Mouse (Mus musculus) embryonic facial prominence, embryonic 12.5 days (tissue): ENCODE results near the gene Siglech. TPM values are rescaled to one million over a fixed set of nuclear protein-coding genes. Genes with fewer than 3 reads are reported as not detected.

ENCODE experiments used
- ATAC-seq: fragments of 200-750 bp; cut with Nextera tagmentation; 2 replicates; pipeline ENCODE4 v1.8.0; 2017; ENCODE audit not compliant: insufficient number of reproducible peaks, insufficient read depth, low FRiP score, low TSS enrichment
- H3K27ac ChIP-seq: fragments of 300-500 bp; sonication (generic); 2 replicates; pipeline ENCODE4 v1.5.1; 2016; ENCODE audit warnings: mild to moderate bottlenecking
- H3K27me3 ChIP-seq: fragments of 300-500 bp; sonication (generic); 2 replicates; pipeline ENCODE4 v1.6.1; 2016; ENCODE audit warnings: mild to moderate bottlenecking, moderate library complexity
- H3K36me3 ChIP-seq: fragments of 300-500 bp; sonication (generic); 2 replicates; pipeline ENCODE4 v1.6.1; 2016; ENCODE audit warnings: mild to moderate bottlenecking
- H3K4me1 ChIP-seq: fragments of 300-500 bp; sonication (generic); 2 replicates; pipeline ENCODE4 v1.6.1; 2016
- H3K4me2 ChIP-seq: fragments of 300-500 bp; sonication (generic); replicated peaks from 2 replicates; pipeline ENCODE4 v1.6.1; 2016; ENCODE audit warnings: mild to moderate bottlenecking, moderate library complexity
- H3K4me3 ChIP-seq: fragments of 300-500 bp; sonication (generic); 2 replicates; pipeline ENCODE4 v1.5.1; 2016; ENCODE audit warnings: mild to moderate bottlenecking
- H3K9ac ChIP-seq: fragments of 300-500 bp; sonication (generic); 2 replicates; pipeline ENCODE4 v1.6.1; 2016; ENCODE audit warnings: mild to moderate bottlenecking, moderate library complexity
- H3K9me3 ChIP-seq: fragments of 300-500 bp; sonication (generic); 2 replicates; pipeline ENCODE4 v1.6.1; 2016; ENCODE audit warnings: mild to moderate bottlenecking, moderate library complexity
- WGBS: fragments of 180-500 bp; shearing (Covaris S2); methylation state at CpG from one replicate; pipeline ENCODE4 v1.1.7; 2016; 5-methylcytosine and 5-hydroxymethylcytosine counted together
- polyA plus RNA-seq: library from polyadenylated mRNA; unstranded; fragments of >200 nt; fragmentation: Nextera tagmentation; extraction: Ambion mirVana; gene quantifications from 2 replicates; pipeline ENCODE4 v1.2.1, GENCODE M21; 2016

The Siglech gene
- 0.52 and 0.67 TPM in 2 replicates for polyA plus RNA-seq

DNA sequence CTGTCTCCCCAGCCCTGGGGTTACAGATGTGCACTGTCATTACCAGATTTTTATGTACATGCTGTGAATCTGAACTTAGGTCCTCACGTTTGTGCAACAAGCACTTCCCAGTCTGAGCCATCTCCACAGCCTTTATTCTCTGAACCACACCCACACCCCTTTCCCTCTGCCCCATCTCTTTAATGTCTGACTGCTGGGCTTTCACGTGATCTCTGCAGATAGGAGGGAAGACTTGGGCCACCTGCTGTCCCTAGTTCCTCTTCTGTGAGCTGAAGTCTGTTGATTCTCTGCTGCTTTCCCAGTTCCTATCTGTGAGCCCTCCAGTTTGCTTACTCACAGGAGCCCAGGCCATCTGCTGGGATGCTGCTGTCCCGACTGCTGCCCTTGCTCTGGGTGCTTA lies at the start of gene Siglech:
Gene Siglech (plus strand): TSS at position 253 of the 400 bp plus-strand sequence.
- no peaks in the 10 kb centered on the region for H3K9me3 ChIP-seq
- no peak within 1 kb of the TSS for H3K4me3 ChIP-seq
- H3K4me2 ChIP-seq, result no peak within 1 kb of the TSS
- H3K36me3 ChIP-seq, result no peaks in the 10 kb centered on the region
- no peaks in the 10 kb centered on the region for H3K4me1 ChIP-seq
- 48% methylated on average over 3 of the region's 3 CpGs for WGBS
- no peak within 1 kb of the TSS for H3K27ac ChIP-seq
- no peak for ATAC-seq
- no peaks in the 10 kb centered on the region for H3K27me3 ChIP-seq
- H3K9ac ChIP-seq, result no peak within 1 kb of the TSS

DNA sequence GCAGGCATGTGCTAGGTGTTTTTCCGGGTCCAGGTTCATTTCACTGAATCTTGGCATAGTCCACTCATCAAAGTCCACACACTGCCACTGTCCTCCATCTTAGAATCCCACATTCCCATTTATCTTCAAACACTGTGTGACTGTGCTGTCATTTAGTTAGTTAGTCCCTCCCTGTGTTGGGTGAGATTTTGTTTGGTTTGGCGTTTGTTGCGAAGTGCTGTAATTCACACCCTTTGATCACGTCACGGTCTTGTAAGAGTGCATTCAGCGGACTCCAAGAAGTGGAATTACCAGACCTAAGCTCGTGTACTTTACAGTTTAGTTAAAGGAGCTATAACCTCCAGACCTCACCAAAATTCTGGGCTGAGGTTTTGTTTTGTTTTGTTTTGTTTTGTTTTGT lies 45.3 kb upstream of the Siglech start:
- no peak for ATAC-seq
- H3K9me3 ChIP-seq, result no peaks in the 10 kb centered on the region
- H3K27me3 ChIP-seq, result no peaks in the 10 kb centered on the region
- WGBS, result 69% methylated on average over 7 of the region's 7 CpGs
- H3K4me3 ChIP-seq, result no peak overlapping the region
- no peaks in the 10 kb centered on the region for H3K4me1 ChIP-seq
- no peaks in the 10 kb centered on the region for H3K36me3 ChIP-seq
- H3K4me2 ChIP-seq, result no peak overlapping the region
- H3K9ac ChIP-seq, result no peak overlapping the region
- H3K27ac ChIP-seq, result no peak overlapping the region

DNA sequence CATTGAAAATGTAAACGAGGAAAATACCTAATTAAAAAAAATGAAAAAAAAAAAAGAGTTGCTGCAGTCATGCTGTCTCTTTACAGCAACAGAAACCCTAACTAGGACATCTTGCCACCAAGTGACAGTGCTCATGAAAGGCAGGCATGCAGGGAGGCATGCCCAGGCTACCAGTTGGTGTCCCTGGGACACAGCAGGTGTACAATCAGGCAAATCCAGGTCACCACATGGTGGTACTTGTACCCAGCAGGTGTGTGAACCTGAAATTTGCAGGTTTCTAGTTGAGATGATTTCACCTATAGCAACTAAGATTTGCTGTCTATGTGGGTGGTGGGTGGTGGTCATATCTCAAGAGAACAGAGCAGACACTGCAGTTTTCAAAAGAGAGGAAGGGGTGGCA lies 39.1 kb upstream of the Siglech start:
- H3K4me2 ChIP-seq, result no peak overlapping the region
- WGBS, result 53% methylated on average over 1 of the region's 1 CpGs

DNA sequence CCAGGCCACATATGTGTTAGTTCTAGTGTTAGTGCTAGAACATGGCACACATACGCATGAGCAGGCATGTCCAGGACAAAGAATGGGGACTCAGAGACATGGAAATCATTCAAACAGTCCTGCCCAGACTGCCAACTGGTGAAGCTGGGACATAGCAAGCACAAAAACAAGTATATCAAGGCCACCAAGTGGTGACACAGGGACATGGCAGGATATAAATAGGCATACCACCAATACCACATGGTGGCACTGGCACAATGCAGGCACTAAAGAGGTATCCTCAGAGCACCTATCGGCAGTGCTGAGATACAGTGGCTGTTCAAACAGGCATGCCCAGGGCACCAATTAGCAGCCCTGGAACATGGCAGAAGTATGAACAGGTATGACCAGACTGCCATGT lies 33.5 kb upstream of the Siglech start:
- Histone ChIP-seq H3K4me1 (no peaks in the 10 kb centered on the region), H3K27me3 (no peaks in the 10 kb centered on the region), H3K27ac (no peak overlapping the region), H3K9ac (no peak overlapping the region), H3K4me3 (no peak overlapping the region), H3K36me3 (no peaks in the 10 kb centered on the region), H3K4me2 (no peak overlapping the region), H3K9me3 (no peaks in the 10 kb centered on the region)
- 94% methylated on average over 2 of the region's 2 CpGs for WGBS
- no peak for ATAC-seq

More for the DNA sequence above, 39.1 kb upstream of the Siglech start:
- Histone ChIP-seq H3K27me3 (no peaks in the 10 kb centered on the region), H3K9ac (no peak overlapping the region), H3K4me3 (no peak overlapping the region), H3K4me1 (no peaks in the 10 kb centered on the region), H3K36me3 (no peaks in the 10 kb centered on the region), H3K27ac (no peak overlapping the region), H3K9me3 (no peaks in the 10 kb centered on the region)
- no peak for ATAC-seq

DNA sequence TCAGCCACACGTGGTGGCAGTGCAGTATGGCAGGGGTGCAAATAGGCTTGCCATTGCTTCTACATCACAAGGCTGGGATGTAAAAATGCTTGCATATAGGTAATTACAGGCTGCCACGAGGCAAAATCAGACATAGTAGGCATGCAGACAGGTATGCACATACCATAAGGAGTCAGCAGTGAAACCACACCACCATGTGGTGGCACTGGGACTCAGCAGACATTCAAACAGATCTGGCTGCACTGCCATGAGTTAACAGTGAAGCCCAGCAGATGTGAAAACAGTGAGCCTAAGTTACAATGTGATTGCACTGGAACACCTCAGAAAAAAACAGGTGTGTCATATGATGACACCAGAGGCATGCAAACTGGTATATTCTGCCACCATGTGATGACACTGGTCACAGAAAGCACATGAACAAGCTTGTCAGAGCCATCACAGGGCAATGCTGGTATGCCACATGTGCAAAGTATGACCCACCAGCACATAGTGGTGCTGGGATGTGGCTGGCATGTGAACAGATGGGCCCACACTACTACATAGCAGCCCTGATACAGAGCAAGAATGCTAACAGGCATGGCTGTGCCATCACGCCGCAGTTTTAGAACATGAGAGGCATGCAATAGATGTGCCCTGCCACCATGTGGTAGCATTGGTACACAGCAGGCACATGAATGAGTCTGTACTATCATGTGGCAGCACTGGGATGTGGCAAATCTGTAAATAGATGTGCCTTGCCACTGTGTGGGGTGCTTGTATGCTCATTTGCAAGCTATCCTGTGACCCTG lies 30.7 kb upstream of the Siglech start:
- Histone ChIP-seq H3K27ac (no peak overlapping the region), H3K4me1 (no peaks in the 10 kb centered on the region), H3K9ac (no peak overlapping the region), H3K4me2 (no peak overlapping the region), H3K36me3 (no peaks in the 10 kb centered on the region), H3K9me3 (no peaks in the 10 kb centered on the region), H3K27me3 (no peaks in the 10 kb centered on the region), H3K4me3 (no peak overlapping the region)
- 56% methylated on average over 4 of the region's 4 CpGs for WGBS
- peak; percentile 48; the same call in 1 of the 2 replicates for ATAC-seq

DNA sequence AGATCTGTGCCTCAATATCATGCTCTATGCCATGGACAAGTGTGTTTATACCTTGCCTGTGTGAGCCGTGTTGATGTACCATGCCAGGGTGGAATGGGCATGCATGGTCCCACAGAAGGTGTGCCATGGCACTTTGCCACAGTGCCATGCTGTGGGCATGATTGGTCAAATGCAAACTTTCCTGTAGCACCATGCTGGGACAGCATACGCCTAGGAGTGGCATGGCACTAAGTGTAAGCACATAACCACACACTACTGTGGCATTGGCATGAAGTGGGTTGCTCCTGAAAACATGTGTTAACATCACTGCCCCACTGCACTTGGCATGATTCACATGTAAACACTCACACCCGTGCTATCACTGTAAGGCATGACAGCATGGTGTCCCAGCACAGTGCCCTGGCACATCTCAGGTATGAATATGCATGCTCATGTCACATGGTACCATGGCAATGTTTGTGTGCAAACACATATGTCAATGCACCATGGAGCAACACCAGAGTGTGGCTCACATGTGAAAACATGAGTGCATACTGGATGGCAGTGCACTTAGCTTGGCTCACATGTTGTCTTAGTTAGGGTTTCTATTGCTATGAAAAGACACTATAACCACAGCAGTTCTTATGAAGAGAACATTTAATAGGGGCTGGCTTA lies 24.2 kb upstream of the Siglech start:
- ATAC-seq, result no peak
- no peak overlapping the region for H3K27ac ChIP-seq
- no peaks in the 10 kb centered on the region for H3K36me3 ChIP-seq
- H3K9me3 ChIP-seq, result no peaks in the 10 kb centered on the region
- H3K9ac ChIP-seq, result no peak overlapping the region
- H3K27me3 ChIP-seq, result no peaks in the 10 kb centered on the region
- H3K4me1 ChIP-seq, result 0 out of 2 replicates have a peak, but pooled peaks cover 4% of the 10 kb centered on the region
- H3K4me3 ChIP-seq, result no peak overlapping the region
- no peak overlapping the region for H3K4me2 ChIP-seq
- 76% methylated on average over 3 of the region's 3 CpGs for WGBS

DNA sequence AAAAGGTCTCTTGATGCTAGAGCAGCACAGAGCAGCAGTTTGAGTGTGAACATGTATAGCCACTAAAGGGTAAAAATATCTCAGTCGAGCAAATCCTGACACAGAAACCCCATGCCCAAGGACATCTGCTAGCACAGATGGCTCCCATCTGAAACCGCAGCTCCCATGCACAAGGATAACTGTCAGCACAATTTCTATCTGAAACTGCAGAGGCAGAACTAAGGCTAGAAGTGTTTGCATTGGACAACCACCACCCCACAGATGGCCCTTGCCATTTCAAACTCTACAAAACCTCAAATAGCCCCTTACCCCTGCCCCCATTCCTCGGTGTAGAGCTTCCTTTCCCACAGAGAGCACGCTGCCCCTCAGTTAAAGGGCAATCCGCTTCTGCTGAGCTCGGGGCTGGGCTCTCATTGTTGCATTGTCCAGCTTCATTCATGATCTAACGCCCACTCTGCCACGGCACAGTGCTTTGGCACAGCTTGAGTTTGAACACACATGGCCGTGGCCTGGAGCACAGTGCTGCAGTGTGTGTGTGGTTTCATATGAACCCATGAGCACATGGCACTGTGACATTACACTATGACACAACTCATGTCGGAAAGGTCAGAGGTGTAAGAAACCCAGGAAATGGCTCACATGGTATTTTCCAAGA lies 23.3 kb upstream of the Siglech start:
- Histone ChIP-seq H3K4me2 (no peak overlapping the region), H3K9me3 (no peaks in the 10 kb centered on the region), H3K36me3 (no peaks in the 10 kb centered on the region), H3K4me1 (0 out of 2 replicates have a peak, but pooled peaks cover 4% of the 10 kb centered on the region), H3K4me3 (no peak overlapping the region), H3K9ac (no peak overlapping the region), H3K27ac (no peak overlapping the region), H3K27me3 (no peaks in the 10 kb centered on the region)
- WGBS, result 56% methylated on average over 10 of the region's 10 CpGs
- 0 out of 2 replicates have a peak, but pooled peaks have one; percentile 15 for ATAC-seq

DNA sequence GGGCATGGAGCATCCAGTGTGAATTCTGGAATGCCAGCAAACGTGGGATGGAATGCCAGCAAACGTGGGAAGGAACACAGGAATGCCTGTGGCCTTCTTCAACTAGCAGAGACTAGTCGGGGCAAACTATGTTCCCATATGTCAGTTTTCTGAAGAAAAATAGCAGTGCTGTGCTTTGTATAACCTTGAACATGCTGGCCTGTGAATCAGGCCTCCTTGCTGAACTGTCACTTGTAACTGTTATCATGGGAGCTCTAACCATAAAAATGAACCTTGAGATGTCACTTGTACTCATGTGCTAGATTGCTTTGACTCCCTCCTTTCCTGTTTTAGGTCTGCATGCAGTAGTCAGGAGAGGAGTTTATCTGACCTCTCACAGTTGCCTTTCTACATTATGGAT lies 17.1 kb upstream of the Siglech start:
- Histone ChIP-seq H3K4me1 (no peaks in the 10 kb centered on the region), H3K4me2 (no peak overlapping the region), H3K9ac (no peak overlapping the region), H3K9me3 (no peaks in the 10 kb centered on the region), H3K27ac (no peak overlapping the region), H3K27me3 (no peaks in the 10 kb centered on the region), H3K4me3 (no peak overlapping the region), H3K36me3 (no peaks in the 10 kb centered on the region)
- ATAC-seq, result no peak
- WGBS, result 77% methylated on average over 3 of the region's 3 CpGs

DNA sequence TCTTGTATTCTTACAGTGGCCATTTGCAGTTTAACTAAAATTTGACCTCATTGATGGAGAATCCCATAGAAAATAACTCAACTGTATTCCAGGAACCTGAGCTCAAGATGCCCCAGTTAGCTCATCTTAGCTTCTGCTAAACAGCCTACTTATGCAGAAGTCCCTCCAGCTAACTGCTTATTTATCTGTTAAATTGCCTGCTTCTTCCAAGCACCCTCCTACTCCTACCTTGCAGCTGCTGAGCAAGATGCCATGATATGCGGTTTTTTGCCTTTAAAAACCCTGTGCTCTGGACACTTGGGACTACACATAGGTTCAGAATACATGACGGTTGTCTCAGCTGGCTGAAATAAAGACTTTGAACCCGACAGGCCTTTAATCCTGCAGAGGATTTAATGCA lies 8.6 kb upstream of the Siglech start:
- Histone ChIP-seq H3K27me3 (no peaks in the 10 kb centered on the region), H3K4me2 (no peak overlapping the region), H3K27ac (no peak overlapping the region), H3K4me1 (no peaks in the 10 kb centered on the region), H3K9ac (no peak overlapping the region), H3K9me3 (no peaks in the 10 kb centered on the region), H3K4me3 (no peak overlapping the region), H3K36me3 (no peaks in the 10 kb centered on the region)
- ATAC-seq, result no peak
- WGBS, result 61% methylated on average over 3 of the region's 3 CpGs

DNA sequence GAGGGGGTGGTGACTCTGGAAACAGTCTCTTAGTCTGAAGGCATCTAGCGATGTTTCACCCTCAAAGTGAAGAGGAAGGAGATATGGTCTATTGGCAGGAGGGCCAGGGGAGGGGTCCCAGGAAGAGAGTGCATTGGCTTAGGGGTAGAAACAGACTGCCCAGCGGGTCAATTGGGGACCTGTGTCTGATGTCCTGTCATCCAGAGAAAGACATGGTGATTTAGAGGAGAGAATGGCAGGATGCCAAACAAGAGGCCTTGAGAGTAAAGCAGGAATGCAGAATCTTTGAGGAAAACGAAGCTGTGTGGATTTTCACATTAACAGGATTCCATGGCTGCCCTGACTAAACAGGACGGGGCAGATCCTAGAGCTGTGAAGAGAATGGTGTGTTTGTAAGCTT lies 12.0 kb downstream of the Siglech start:
- H3K4me3 ChIP-seq, result no peak overlapping the region
- no peaks in the 10 kb centered on the region for H3K9me3 ChIP-seq
- no peak overlapping the region for H3K9ac ChIP-seq
- no peaks in the 10 kb centered on the region for H3K36me3 ChIP-seq
- no peaks in the 10 kb centered on the region for H3K4me1 ChIP-seq
- H3K27ac ChIP-seq, result no peak overlapping the region
- 70% methylated on average over 4 of the region's 4 CpGs for WGBS
- ATAC-seq, result no peak
- H3K4me2 ChIP-seq, result no peak overlapping the region
- H3K27me3 ChIP-seq, result no peaks in the 10 kb centered on the region

DNA sequence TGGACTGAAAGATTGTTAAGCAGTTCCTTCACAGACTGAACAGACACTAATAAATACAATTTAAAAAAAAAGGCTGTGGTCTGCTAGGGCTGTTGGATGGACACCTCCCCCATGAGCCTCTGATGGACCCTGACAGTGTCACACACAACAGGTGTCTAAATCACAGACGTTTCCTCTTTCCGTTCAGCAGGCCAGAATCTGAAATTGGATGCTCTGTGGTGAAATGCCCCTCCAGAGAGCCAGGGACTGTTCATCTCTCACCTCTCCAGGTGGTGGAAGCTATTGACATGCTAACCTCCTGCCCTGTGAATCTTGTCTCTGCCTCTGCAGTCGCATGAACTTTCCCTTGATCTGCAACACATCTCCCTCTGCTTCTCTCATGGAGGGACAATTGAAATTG lies 14.5 kb downstream of the Siglech start:
- no peak overlapping the region for H3K27ac ChIP-seq
- no peaks in the 10 kb centered on the region for H3K4me1 ChIP-seq
- H3K9ac ChIP-seq, result no peak overlapping the region
- no peak overlapping the region for H3K4me2 ChIP-seq
- no peaks in the 10 kb centered on the region for H3K36me3 ChIP-seq
- ATAC-seq, result no peak
- H3K27me3 ChIP-seq, result no peaks in the 10 kb centered on the region
- H3K9me3 ChIP-seq, result no peaks in the 10 kb centered on the region
- H3K4me3 ChIP-seq, result no peak overlapping the region
- WGBS, result 46% methylated on average over 3 of the region's 3 CpGs

DNA sequence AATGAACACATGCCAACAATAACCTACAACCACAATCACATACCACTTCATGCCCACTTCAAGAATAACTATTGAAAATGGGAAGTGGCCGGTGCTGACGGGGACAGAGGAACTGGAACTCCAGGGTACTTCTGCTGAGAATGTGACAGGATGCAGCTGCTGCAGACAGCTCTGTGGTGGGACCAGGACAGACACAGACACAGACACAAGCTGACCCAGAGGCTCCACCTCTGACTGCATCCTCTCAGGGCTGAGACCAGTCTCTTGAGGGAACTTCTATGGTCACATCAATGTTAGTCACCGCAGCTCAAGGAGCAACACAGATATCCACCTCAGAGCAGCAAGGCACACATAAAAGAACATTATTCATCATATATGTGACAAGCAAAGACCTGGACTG lies 16.6 kb downstream of the Siglech start:
- no peak overlapping the region for H3K9ac ChIP-seq
- H3K4me1 ChIP-seq, result no peaks in the 10 kb centered on the region
- no peak overlapping the region for H3K4me2 ChIP-seq
- H3K27me3 ChIP-seq, result no peaks in the 10 kb centered on the region
- 0 out of 2 replicates have a peak, but pooled peaks have one; percentile 10 for ATAC-seq
- no peaks in the 10 kb centered on the region for H3K9me3 ChIP-seq
- H3K36me3 ChIP-seq, result no peaks in the 10 kb centered on the region
- no peak overlapping the region for H3K4me3 ChIP-seq
- no peak overlapping the region for H3K27ac ChIP-seq
- 85% methylated on average over 3 of the region's 3 CpGs for WGBS
